Mouse (Mus musculus): ENCODE results near the gene B3gnt2. TPM values are rescaled to one million over a fixed set of nuclear protein-coding genes. Genes with fewer than 3 reads are reported as not detected.

B3gnt2 gene
- polyA plus RNA-seq (2017; shearing (Covaris generic)), result 13.8 TPM

GRCm38 (mm10) chr11:22860335-22861227 lies at the start of gene B3gnt2:
TSS of gene B3gnt2 (minus strand) at chr11:22860961.

Other genes with a start within 250 kb of the B3gnt2 start
- 3.1 TPM for gene Zrsr1, start 111.0 kb upstream of the B3gnt2 start, polyA plus RNA-seq (2017; shearing (Covaris generic))
- 23.8 TPM for gene Gm28048, start 121.1 kb upstream of the B3gnt2 start, polyA plus RNA-seq (2017; shearing (Covaris generic))
- gene Commd1, start 121.4 kb upstream of the B3gnt2 start, polyA plus RNA-seq (2017; shearing (Covaris generic)), result 107 TPM
- gene Cct4, start 129.6 kb upstream of the B3gnt2 start, polyA plus RNA-seq (2017; shearing (Covaris generic)), result 255 TPM
- gene Fam161a, start 146.6 kb upstream of the B3gnt2 start, polyA plus RNA-seq (2017; shearing (Covaris generic)), result 2.2 TPM

Data from CD4-positive, CD25-positive, alpha-beta regulatory T cell, adult 9 weeks (primary cell).